Mouse (Mus musculus) lung, adult 2 months (tissue): ENCODE results near the gene Cbfa2t3.

Source experiments
- CTCF ChIP-seq: fragments of 200-500 bp; IDR thresholded peaks from 2 replicates; pipeline ENCODE4 v1.5.1; 2011; ENCODE audit warnings: mild to moderate bottlenecking, low read length, control low read depth; ENCODE audit not compliant: insufficient read depth
- POLR2A ChIP-seq: fragments of 200-500 bp; IDR thresholded peaks from 2 replicates; pipeline ENCODE4 v1.6.1; 2011; ENCODE audit warnings: low read depth, mild to moderate bottlenecking, control low read depth, low read length, borderline replicate concordance; ENCODE audit errors: extremely low read depth

- TF ChIP-seq CTCF (no peak), POLR2A (no peak)
These were observed 31.1 kb downstream of the Cbfa2t3 start for GRCm38 (mm10) chr8:122667854-122668253.
